Mouse (Mus musculus): ENCODE data around the gene Pop5.
A peak's percentile ranks its signal among the peaks of the same experiment; 100 is the strongest.

Pop5 gene

GRCm38 (mm10) chr5:115214864-115215263 is 20.8 kb upstream of the Pop5 start:
- no peak for DNase-seq (ENCODE audit: low spot score in 2 of 2)

- no peak for DNase-seq (ENCODE audit: low spot score in 2 of 2)
Observed at GRCm38 (mm10) chr5:115215273-115216185, 20.1 kb upstream of the Pop5 start.

GRCm38 (mm10) chr5:115217998-115218397 is 17.6 kb upstream of the Pop5 start:
- DNase-seq (ENCODE audit: low spot score in 2 of 2): no peak

GRCm38 (mm10) chr5:115220931-115221640 is 14.6 kb upstream of the Pop5 start:
- DNase-seq (ENCODE audit: low spot score in 2 of 2): no peak

- no peak for DNase-seq (ENCODE audit: low spot score in 2 of 2)
Observed at GRCm38 (mm10) chr5:115222485-115222884, 13.2 kb upstream of the Pop5 start.

GRCm38 (mm10) chr5:115230830-115231551 is 4.6 kb upstream of the Pop5 start:
- no peak for DNase-seq (ENCODE audit: low spot score in 2 of 2)

- no peak for DNase-seq (ENCODE audit: low spot score in 2 of 2)
Observed at GRCm38 (mm10) chr5:115231552-115232120, 4.0 kb upstream of the Pop5 start.

GRCm38 (mm10) chr5:115232516-115232915 is 3.1 kb upstream of the Pop5 start:
- DNase-seq (ENCODE audit: low spot score in 2 of 2): no peak

GRCm38 (mm10) chr5:115233031-115233780 is 2.4 kb upstream of the Pop5 start:
- no peak for DNase-seq (ENCODE audit: low spot score in 2 of 2)

GRCm38 (mm10) chr5:115234519-115234918 is 1.1 kb upstream of the Pop5 start:
- DNase-seq (ENCODE audit: low spot score in 2 of 2): no peak

- peak in 1 of 2 experiments; percentile 25 for DNase-seq (ENCODE audit: low spot score in 2 of 2)
Observed at GRCm38 (mm10) chr5:115235323-115235771, 289 bp upstream of the Pop5 start.

GRCm38 (mm10) chr5:115237803-115238728 is 2.4 kb downstream of the Pop5 start:
- DNase-seq (ENCODE audit: low spot score in 2 of 2): peak; percentile 86 to 88

- no peak for DNase-seq (ENCODE audit: low spot score in 2 of 2)
Observed at GRCm38 (mm10) chr5:115238729-115239195, 3.1 kb downstream of the Pop5 start.

- no peak for DNase-seq (ENCODE audit: low spot score in 2 of 2)
Observed at GRCm38 (mm10) chr5:115240191-115240590, 4.6 kb downstream of the Pop5 start.

GRCm38 (mm10) chr5:115255472-115255871 is 19.8 kb downstream of the Pop5 start:
- no peak for DNase-seq (ENCODE audit: low spot score in 2 of 2)

GRCm38 (mm10) chr5:115256909-115257546 is 21.4 kb downstream of the Pop5 start:
- no peak for DNase-seq (ENCODE audit: low spot score in 2 of 2)

- no peak for DNase-seq (ENCODE audit: low spot score in 2 of 2)
Observed at GRCm38 (mm10) chr5:115260356-115260755, 24.7 kb downstream of the Pop5 start.

- no peak for DNase-seq (ENCODE audit: low spot score in 2 of 2)
Observed at GRCm38 (mm10) chr5:115261141-115261540, 25.5 kb downstream of the Pop5 start.

GRCm38 (mm10) chr5:115261880-115262279 is 26.2 kb downstream of the Pop5 start:
- DNase-seq (ENCODE audit: low spot score in 2 of 2): no peak

Data from spleen, postnatal 14 days (tissue).